Mouse (Mus musculus) midbrain, embryonic 13.5 days (tissue): ENCODE measurements around the gene Rxfp4. TPM values are rescaled to one million over a fixed set of nuclear protein-coding genes. Genes with fewer than 3 reads are reported as not detected.

ENCODE experiments used
- ATAC-seq: fragments of 200-750 bp; cut with Nextera tagmentation; 2 replicates; pipeline ENCODE4 v1.8.0; 2017; ENCODE audit warnings: mild to moderate bottlenecking, moderate TSS enrichment, moderate library complexity
- H3K27ac ChIP-seq: fragments of 300-500 bp; sonication (generic); 2 replicates; pipeline ENCODE4 v1.5.1; 2015; ENCODE audit warnings: inconsistent platforms, mild to moderate bottlenecking, moderate library complexity
- H3K27me3 ChIP-seq: fragments of 300-500 bp; sonication (generic); 2 replicates; pipeline ENCODE4 v1.6.1; 2015; ENCODE audit warnings: mild to moderate bottlenecking, inconsistent platforms
- H3K36me3 ChIP-seq: fragments of 300-500 bp; sonication (generic); 2 replicates; pipeline ENCODE4 v1.6.1; 2015; ENCODE audit warnings: mild to moderate bottlenecking, inconsistent platforms
- H3K4me1 ChIP-seq: fragments of 300-500 bp; sonication (generic); replicated peaks from 2 replicates; pipeline ENCODE4 v1.6.1; 2015; ENCODE audit warnings: inconsistent platforms
- H3K4me2 ChIP-seq: fragments of 300-500 bp; sonication (generic); replicated peaks from 2 replicates; pipeline ENCODE4 v1.6.1; 2015; ENCODE audit warnings: moderate library complexity, mild to moderate bottlenecking, inconsistent platforms
- H3K4me3 ChIP-seq: fragments of 300-500 bp; sonication (generic); replicated peaks from 2 replicates; pipeline ENCODE4 v1.5.1; 2015; ENCODE audit warnings: mild to moderate bottlenecking, inconsistent platforms
- H3K9ac ChIP-seq: fragments of 300-500 bp; sonication (generic); replicated peaks from 2 replicates; pipeline ENCODE4 v1.6.1; 2015; ENCODE audit warnings: mild to moderate bottlenecking, inconsistent platforms
- H3K9me3 ChIP-seq: fragments of 300-500 bp; sonication (generic); 2 replicates; pipeline ENCODE4 v1.6.1; 2016; ENCODE audit warnings: mild to moderate bottlenecking, inconsistent platforms
- WGBS: fragments of 180-500 bp; shearing (Covaris S2); methylation state at CpG from one replicate; pipeline ENCODE4 v1.1.7; 2015; 5-methylcytosine and 5-hydroxymethylcytosine counted together
- polyA plus RNA-seq: library from polyadenylated mRNA; unstranded; fragments of >200 nt; fragmentation: Nextera tagmentation; extraction: Ambion mirVana; gene quantifications from 2 replicates; pipeline ENCODE4 v1.2.1, GENCODE M21; 2015

Rxfp4 gene
- polyA plus RNA-seq, result not detected in 2 replicates

DNA sequence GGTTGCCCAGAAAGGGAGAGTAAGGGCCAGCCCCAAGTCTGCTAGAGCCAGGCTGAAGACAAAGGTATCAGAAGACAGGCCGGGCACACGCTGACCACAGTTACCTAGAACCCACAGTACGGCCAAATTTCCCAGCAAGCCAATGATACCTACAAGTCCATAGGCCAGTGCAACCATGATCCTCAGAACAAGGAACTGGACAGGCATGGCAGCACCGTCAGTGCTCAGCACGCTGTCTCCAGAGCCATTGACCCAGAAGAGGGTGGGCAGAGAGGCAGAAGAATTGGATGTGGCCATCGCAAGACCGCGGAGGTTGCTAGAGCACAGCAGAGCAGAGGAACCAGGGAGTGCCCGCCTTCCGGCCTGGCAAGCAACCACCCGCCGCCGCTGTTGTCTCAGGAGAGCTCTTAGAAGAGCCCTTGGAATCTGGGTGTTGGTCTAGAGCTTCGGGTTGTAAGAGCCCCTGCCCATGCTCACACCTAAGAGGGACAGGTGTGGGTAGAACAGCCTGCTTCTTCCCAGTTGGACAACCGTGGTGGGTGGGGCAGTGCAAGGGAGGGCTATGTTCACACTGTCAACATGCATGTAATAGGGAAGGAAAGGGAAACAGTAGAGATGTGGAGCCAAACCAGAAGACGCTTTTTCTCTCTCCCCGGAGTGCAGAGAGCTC lies at the start of gene Rxfp4:
Gene Rxfp4, minus strand, starts transcription at position 297 of the 670 bp plus-strand sequence.
- Histone ChIP-seq H3K9me3 (no peaks in the 10 kb centered on the region), H3K4me3 (no peak within 1 kb of the TSS), H3K4me2 (no peak within 1 kb of the TSS), H3K27ac (no peak within 1 kb of the TSS), H3K4me1 (no peaks in the 10 kb centered on the region), H3K27me3 (no peaks in the 10 kb centered on the region), H3K36me3 (peaks cover 12% of the 10 kb centered on the region), H3K9ac (no peak within 1 kb of the TSS)
- 91% methylated on average over 17 of the region's 17 CpGs for WGBS
- ATAC-seq, result 0 out of 2 replicates have a peak, but pooled peaks have one; percentile 41

GRCm38 (mm10) chr3:88701222-88701621 lies 48.3 kb upstream of the Rxfp4 start:
- WGBS, result 89% methylated on average over 3 of the region's 3 CpGs
- Histone ChIP-seq H3K27ac (no peak overlapping the region), H3K27me3 (no peaks in the 10 kb centered on the region)

GRCm38 (mm10) chr3:88700247-88700646 lies 47.3 kb upstream of the Rxfp4 start:
- Histone ChIP-seq H3K4me2 (no peak overlapping the region), H3K9me3 (no peaks in the 10 kb centered on the region), H3K4me1 (no peaks in the 10 kb centered on the region), H3K27me3 (no peaks in the 10 kb centered on the region), H3K27ac (no peak overlapping the region), H3K36me3 (peaks cover 93% of the 10 kb centered on the region), H3K4me3 (no peak overlapping the region), H3K9ac (no peak overlapping the region)
- 90% methylated on average over 3 of the region's 3 CpGs for WGBS
- no peak for ATAC-seq

More at GRCm38 (mm10) chr3:88701222-88701621, 48.3 kb upstream of the Rxfp4 start:
- Histone ChIP-seq H3K9me3 (no peaks in the 10 kb centered on the region), H3K4me2 (no peak overlapping the region), H3K36me3 (peaks cover 90% of the 10 kb centered on the region), H3K4me3 (no peak overlapping the region), H3K4me1 (no peaks in the 10 kb centered on the region), H3K9ac (no peak overlapping the region)
- ATAC-seq, result no peak

DNA sequence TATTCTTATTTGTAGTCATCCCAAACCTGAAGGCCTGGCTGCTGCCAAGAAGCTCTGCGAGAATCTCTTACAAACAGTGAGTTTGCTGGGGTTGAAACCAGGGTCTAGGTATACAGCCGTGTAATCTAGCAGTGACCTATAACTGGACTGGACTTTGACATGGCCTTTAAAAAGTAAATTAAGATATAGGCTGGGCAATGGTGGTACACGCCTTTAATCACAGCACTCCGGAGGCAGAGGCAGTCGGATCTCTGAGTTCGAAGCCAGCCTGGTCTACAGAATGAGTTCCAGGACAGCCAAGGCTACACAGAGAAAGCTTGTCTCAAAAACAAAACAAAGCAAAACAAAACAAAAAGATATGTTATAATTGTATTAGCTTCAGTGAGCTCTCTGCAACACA lies 45.9 kb upstream of the Rxfp4 start:
- no peak overlapping the region for H3K27ac ChIP-seq
- no peak for ATAC-seq
- H3K36me3 ChIP-seq, result peaks cover 93% of the 10 kb centered on the region
- no peak overlapping the region for H3K4me3 ChIP-seq
- no peak overlapping the region for H3K9ac ChIP-seq
- WGBS, result 95% methylated on average over 6 of the region's 6 CpGs
- H3K9me3 ChIP-seq, result no peaks in the 10 kb centered on the region
- H3K4me2 ChIP-seq, result no peak overlapping the region
- no peaks in the 10 kb centered on the region for H3K27me3 ChIP-seq
- H3K4me1 ChIP-seq, result no peaks in the 10 kb centered on the region

DNA sequence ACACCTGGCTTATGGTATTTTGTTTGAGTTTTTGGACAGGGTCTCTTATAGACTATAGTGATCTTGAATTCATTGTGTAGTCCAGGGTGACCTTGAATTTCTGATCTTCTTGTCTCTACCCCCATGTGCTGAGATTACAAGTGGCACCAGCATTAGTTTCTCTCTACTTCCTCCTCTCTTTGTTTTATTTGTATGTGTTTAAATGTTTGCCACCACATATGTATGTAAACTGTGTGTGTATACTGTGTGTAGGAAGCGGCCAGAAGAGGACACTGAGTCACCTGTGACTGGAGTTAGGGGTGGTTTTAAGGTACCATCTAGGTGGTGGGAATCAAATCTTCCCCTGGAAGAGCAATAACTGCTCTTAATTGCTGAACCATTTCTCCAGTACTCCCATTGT lies 45.1 kb upstream of the Rxfp4 start:
- no peak overlapping the region for H3K27ac ChIP-seq
- H3K4me2 ChIP-seq, result no peak overlapping the region
- no peak overlapping the region for H3K4me3 ChIP-seq
- no peaks in the 10 kb centered on the region for H3K9me3 ChIP-seq
- no peaks in the 10 kb centered on the region for H3K4me1 ChIP-seq
- peaks cover 92% of the 10 kb centered on the region for H3K36me3 ChIP-seq
- H3K9ac ChIP-seq, result no peak overlapping the region
- no peaks in the 10 kb centered on the region for H3K27me3 ChIP-seq
- ATAC-seq, result no peak
- 93% methylated on average over 1 of the region's 1 CpGs for WGBS

GRCm38 (mm10) chr3:88695545-88695944 lies 42.6 kb upstream of the Rxfp4 start:
- ATAC-seq, result no peak
- Histone ChIP-seq H3K9ac (no peak overlapping the region), H3K4me2 (no peak overlapping the region), H3K27ac (no peak overlapping the region), H3K9me3 (no peaks in the 10 kb centered on the region), H3K36me3 (peaks cover 96% of the 10 kb centered on the region), H3K4me1 (no peaks in the 10 kb centered on the region), H3K27me3 (no peaks in the 10 kb centered on the region), H3K4me3 (no peak overlapping the region)

- no peak for ATAC-seq
- Histone ChIP-seq H3K27ac (no peak overlapping the region), H3K9me3 (no peaks in the 10 kb centered on the region), H3K4me1 (peaks cover 26% of the 10 kb centered on the region), H3K4me2 (no peak overlapping the region), H3K36me3 (peaks cover 56% of the 10 kb centered on the region), H3K4me3 (no peak overlapping the region), H3K9ac (no peak overlapping the region), H3K27me3 (no peaks in the 10 kb centered on the region)
- 95% methylated on average over 5 of the region's 5 CpGs for WGBS
These were observed 36.1 kb upstream of the Rxfp4 start for GRCm38 (mm10) chr3:88689079-88689478.

DNA sequence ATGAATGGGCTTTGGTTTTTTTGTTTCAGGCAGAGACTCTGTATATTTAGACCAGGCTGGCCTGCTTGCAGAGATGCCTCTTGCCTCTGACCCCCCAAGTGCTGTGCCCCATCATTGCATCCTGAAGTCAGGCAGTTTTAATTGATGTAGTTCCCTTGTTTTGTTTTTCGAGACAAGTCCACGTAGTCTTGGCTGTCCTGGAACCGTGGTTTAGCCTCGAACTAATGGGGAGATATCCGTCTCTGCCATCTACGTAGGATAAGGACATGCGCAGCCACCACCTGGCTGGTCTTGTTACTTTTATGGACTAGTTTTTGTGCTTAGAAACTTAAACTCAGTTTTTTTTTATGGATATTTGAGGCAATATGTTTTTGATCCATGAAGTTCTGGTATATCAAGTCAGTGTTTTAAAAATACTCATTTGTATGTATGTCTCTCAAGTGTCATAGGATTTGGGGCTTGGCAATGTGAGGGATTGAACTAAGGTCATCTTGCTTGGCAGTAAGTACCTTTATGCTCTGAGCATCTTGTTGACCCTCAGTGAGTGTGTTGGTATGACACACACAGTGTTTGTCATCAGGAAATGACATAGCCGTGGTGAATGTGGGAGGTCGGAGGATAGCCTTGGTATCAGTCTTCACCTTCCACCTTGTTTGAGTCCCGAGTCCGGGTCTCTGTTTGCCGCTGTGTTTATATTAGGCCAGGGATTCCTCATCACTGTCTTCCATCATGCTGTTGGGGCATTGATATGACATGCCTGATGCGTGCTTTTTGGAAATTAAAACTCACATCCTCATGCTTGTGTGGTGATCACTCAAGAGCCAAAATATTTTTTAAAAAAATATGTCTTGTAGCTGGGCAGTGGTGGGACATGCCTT lies 34.0 kb upstream of the Rxfp4 start:
- peak overlapping the region; percentile 100 for H3K4me3 ChIP-seq
- no peaks in the 10 kb centered on the region for H3K27me3 ChIP-seq
- H3K9me3 ChIP-seq, result no peaks in the 10 kb centered on the region
- 62% methylated on average over 13 of the region's 13 CpGs for WGBS
- H3K4me2 ChIP-seq, result peak overlapping the region; percentile 96
- H3K36me3 ChIP-seq, result peaks cover 38% of the 10 kb centered on the region
- H3K27ac ChIP-seq, result peak overlapping the region; percentile 98
- no peak for ATAC-seq
- H3K4me1 ChIP-seq, result peaks cover 26% of the 10 kb centered on the region
- H3K9ac ChIP-seq, result peak overlapping the region; percentile 98

- WGBS, result under 1% methylated on average over 43 of the region's 45 CpGs
- no peaks in the 10 kb centered on the region for H3K27me3 ChIP-seq
- peaks cover 26% of the 10 kb centered on the region for H3K4me1 ChIP-seq
- H3K27ac ChIP-seq, result peak overlapping the region; percentile 98
- H3K4me3 ChIP-seq, result peak overlapping the region; percentile 100
- peak overlapping the region; percentile 98 for H3K9ac ChIP-seq
- H3K36me3 ChIP-seq, result peaks cover 28% of the 10 kb centered on the region
- no peaks in the 10 kb centered on the region for H3K9me3 ChIP-seq
- peak; percentile 82 for ATAC-seq
- peak overlapping the region; percentile 96 for H3K4me2 ChIP-seq
These were observed 33.1 kb upstream of the Rxfp4 start for GRCm38 (mm10) chr3:88685958-88686451.

- peak within 1 kb of the TSS; percentile 100 for H3K4me3 ChIP-seq
- WGBS, result under 1% methylated on average over 47 of the region's 47 CpGs
These were observed 32.3 kb upstream of the Rxfp4 start, which contains the start of gene Khdc4 for GRCm38 (mm10) chr3:88684980-88685941. TSS of gene Khdc4 (plus strand) at chr3:88685803.

GRCm38 (mm10) chr3:88684236-88684979 lies 31.5 kb upstream of the Rxfp4 start:
- H3K27ac ChIP-seq, result no peak overlapping the region
- peaks cover 12% of the 10 kb centered on the region for H3K36me3 ChIP-seq
- H3K4me1 ChIP-seq, result peaks cover 26% of the 10 kb centered on the region
- H3K27me3 ChIP-seq, result no peaks in the 10 kb centered on the region
- 60% methylated on average over 8 of the region's 8 CpGs for WGBS
- H3K4me2 ChIP-seq, result peak overlapping the region; percentile 54
- H3K9ac ChIP-seq, result no peak overlapping the region
- no peak for ATAC-seq
- H3K4me3 ChIP-seq, result peak overlapping the region; percentile 100
- H3K9me3 ChIP-seq, result no peaks in the 10 kb centered on the region

More at GRCm38 (mm10) chr3:88684980-88685941, 32.3 kb upstream of the Rxfp4 start, which contains the start of gene Khdc4:
- ATAC-seq, result peak; percentile 100
- Histone ChIP-seq H3K9me3 (no peaks in the 10 kb centered on the region), H3K9ac (peak within 1 kb of the TSS; percentile 98), H3K36me3 (peaks cover 21% of the 10 kb centered on the region), H3K4me1 (peaks cover 26% of the 10 kb centered on the region), H3K27me3 (no peaks in the 10 kb centered on the region), H3K27ac (peak within 1 kb of the TSS; percentile 98), H3K4me2 (peak within 1 kb of the TSS; percentile 96)
